Mouse (Mus musculus): ENCODE measurements at regions not wholly inside any gene's neighbourhood (a gene's known extent, or its start where the extent isn't known, plus 50 kb on each side); places are given as distances from the start of the nearest gene placed in this dataset.

DNA sequence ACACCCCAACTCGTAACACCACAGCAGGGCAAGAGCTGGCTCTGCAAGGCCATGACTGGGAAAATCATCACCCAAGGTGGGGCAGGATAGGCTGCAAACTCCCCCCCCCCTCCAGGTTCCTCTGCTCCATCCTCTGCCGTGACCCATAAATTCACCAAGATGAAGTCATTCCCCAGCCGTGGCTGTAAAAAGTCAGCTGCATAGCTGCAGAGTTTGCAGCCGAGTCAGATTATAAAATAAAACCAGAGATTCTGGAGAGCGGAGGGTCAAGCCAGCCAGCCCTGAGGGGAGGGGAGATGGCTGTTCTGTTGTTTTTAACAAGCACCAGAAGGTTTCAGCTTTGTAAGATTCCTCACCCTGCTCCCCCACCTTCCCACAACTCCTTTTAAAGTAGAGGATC is 416.7 kb upstream of the Zmiz1 start:
- no peak for DNase-seq (ENCODE audit: extremely low read depth, insufficient read length, low spot score)

DNA sequence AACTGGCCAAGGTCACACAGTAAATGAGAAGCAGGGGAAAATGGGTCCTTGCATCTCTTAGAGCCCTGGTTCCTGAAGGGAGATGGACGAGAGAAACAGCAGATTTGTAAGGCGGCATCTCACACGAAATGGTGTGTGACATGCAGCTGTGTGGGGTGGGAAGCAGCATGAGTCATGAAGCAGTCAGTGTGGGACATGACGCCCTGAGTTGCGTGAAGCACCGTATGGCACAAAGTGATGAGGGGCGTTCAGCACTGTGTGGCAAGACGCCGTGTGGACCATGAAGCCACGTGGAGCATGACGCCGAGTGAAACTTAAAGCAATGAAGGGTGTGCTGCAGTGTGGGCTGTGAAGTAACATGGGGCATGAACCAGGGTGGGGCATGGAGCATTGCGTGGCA is 414.9 kb upstream of the Zmiz1 start:
- no peak for DNase-seq (ENCODE audit: extremely low read depth, insufficient read length, low spot score)

DNA sequence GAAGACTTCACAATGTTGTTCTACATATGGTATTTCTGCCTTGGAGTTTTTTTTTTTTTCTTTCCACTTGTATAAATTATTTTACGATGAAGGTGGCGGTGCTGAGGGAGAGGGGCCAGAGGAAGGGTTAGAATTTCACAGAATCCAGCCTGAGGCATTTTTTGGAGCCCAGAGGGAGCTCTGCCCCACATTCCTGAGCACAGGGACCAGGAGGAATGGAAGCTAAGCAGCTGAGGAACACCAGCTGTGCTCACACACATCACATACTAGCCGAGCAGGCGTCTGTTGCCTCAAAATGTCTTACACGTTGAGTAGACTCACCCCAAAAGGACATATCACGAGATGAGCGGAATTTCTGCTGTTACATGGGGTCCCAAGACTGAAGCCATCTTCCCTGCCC is 414.1 kb upstream of the Zmiz1 start:
- no peak for DNase-seq (ENCODE audit: extremely low read depth, insufficient read length, low spot score)

DNA sequence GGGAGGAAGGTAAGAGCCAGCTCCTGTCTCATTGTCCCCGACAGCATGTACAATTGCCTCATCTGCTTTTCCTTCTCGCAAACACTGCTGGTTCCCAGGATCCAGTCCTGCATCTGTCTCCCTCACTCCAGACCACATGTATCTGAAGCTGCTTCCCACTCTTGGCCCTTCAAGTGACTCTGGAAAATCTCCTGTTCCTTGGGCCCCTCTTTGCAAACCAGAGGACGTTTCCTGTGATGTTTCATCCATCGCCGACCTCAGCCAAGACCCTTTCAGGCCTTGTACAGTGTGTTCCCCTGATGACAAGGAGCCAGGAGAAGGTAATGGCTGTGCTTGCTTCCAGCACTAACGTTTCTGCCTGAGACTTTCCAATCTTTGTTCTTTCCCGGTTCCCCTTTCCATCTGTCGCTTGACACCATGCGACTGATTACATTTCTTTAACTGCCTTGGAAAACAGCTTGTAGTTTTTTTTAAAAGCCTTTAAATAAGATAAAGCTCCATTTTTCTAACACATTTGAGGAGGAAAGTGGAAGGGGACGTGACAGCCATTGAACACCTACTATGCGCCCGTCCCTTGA is 408.2 kb upstream of the Zmiz1 start:
- no peak for DNase-seq (ENCODE audit: extremely low read depth, insufficient read length, low spot score)

- DNase-seq (ENCODE audit: extremely low read depth, insufficient read length, low spot score): no peak
Observed at GRCm38 (mm10) chr14:25052175-25052574, 406.8 kb upstream of the Zmiz1 start.

- no peak for DNase-seq (ENCODE audit: extremely low read depth, insufficient read length, low spot score)
Observed at GRCm38 (mm10) chr14:25059351-25059750, 399.6 kb upstream of the Zmiz1 start.

- no peak for DNase-seq (ENCODE audit: extremely low read depth, insufficient read length, low spot score)
Observed at GRCm38 (mm10) chr14:25060285-25060684, 398.7 kb upstream of the Zmiz1 start.

DNA sequence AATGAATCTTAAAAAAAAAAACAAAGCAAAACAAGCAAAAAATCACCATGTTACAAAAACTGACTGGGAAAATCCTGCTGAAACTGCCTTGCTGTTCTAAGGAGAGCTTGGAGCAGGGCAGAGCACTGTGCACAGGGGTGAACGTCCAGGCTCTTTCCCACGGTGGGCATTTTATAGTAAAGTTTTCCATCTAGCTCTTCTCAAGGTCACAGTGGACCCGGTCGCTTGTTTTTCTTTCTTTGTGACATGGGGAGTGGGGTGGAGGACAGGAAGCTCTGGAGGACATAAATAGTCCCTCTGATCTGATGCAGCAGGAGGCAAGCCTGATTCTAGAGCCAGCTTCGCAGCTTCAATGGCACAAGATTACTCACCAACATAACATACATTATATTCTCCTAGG is 395.9 kb upstream of the Zmiz1 start:
- no peak for DNase-seq (ENCODE audit: extremely low read depth, insufficient read length, low spot score)

GRCm38 (mm10) chr14:25064190-25064947 is 394.6 kb upstream of the Zmiz1 start:
- DNase-seq (ENCODE audit: extremely low read depth, insufficient read length, low spot score): no peak

DNA sequence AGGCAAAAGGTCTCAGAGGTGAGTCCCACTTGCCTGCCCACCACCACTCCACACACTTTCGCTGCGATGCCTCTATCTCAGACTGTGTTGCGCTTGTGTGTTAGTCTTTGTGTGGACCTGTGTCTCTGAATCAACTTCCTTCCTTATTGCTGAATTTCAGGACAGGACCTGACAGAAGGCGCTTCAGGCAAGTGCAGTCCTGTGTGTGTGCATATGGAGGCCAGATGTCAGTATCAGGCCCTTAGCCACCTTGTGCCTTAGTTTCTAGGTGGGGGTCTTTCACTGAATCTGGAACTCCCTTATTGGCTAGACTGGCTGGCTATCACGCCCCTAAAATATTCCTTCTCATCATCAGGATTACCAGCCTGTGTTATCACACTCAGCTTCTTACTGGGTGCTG is 391.6 kb upstream of the Zmiz1 start:
- no peak for DNase-seq (ENCODE audit: extremely low read depth, insufficient read length, low spot score)

DNA sequence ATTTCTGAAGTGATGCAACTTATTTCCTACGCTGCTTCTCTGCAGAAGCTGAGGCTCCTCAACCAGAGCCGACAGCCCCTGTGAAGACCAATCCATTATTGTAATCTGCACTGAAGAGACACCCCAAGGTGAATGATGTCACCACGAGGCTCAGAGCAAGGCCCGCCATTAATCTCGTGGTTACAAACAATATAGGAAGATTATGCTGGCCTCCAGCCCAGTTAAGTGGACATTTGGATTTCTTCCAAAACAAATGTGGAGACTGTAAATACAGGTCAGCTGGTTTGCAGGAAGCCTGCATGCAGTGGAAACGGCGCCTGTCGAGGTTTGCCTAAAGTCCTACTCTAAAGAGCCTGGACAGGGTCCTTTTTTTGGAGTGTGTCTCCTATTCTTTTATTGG is 390.6 kb upstream of the Zmiz1 start:
- DNase-seq (ENCODE audit: extremely low read depth, insufficient read length, low spot score): no peak

- no peak for DNase-seq (ENCODE audit: extremely low read depth, insufficient read length, low spot score)
Observed at GRCm38 (mm10) chr14:25073143-25073542, 385.8 kb upstream of the Zmiz1 start.

DNA sequence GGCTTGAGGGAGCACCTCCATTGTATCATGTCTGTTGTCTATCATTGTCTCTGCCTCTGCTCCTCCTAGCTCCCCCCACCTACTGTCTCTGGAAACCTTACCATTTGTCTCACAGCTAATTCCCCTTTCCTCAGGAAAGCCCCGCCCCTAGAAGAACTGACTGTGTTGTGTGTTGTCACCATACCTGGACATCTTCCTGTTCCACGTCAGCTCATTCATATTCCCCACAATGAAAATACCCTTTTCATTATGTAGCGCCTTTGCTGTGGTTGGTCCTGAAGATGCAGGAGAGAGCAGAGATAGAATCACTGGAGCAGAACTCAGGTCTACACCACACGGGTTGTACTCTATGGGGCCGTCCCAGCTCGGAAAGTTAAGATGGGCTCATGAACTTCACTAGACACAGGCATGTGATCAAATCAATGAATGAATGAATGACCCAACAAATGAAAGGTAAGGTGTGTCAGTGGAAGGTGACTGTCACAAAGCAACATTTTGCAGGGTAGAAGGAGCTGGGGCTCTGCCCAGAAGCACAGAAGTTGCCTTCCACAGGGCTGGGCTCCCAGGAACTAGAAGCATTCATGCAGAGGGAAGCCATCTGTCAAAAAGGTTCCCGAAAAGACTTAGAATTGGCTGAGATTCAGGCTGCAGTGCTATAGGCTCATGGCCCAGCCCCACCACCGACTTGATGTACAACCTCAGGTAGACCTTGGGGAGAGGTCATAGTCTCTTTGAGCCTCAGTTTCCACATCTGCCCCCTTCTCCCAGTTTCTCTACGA is 384.8 kb upstream of the Zmiz1 start:
- DNase-seq (ENCODE audit: extremely low read depth, insufficient read length, low spot score): no peak

DNA sequence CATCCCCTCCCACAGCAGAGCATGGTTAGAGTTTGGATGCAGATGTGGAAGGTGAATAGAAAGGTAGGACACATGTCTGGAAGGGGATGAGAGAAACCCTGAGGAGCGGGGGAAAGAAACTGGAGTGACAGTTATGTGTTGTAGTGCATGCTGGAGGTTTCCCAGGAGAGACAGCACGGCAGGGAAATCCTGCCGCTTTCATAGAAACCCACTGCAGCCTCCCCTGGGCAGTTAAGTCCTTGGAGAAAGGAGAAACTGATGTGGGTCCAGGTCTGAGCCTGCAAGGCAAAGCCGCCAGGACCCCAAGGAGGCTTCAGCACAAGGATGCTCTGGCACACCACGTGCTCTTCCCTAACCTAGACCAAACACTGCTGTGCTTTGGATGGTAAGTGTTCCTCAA is 384.1 kb upstream of the Zmiz1 start:
- DNase-seq (ENCODE audit: extremely low read depth, insufficient read length, low spot score): no peak

DNA sequence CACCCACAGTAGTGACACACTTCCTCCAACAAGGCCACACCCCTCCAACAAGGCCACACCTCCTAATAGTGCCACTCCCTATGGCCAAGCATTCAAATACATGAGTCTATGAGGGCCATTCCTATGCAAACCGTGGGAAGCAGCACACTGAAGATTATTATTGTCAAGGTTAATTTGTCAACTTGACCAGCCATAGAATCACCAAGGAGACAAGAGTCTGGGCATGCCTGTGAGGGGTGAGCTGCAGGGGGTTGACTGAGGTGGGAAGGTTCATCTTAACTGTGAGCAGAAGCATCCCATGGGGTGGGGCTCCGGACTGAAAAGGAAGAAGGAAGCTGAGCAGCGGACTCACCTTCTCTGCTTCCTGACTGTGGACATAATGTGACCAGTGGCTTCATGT is 378.6 kb upstream of the Zmiz1 start:
- no peak for DNase-seq (ENCODE audit: extremely low read depth, insufficient read length, low spot score)

GRCm38 (mm10) chr14:25083847-25084246 is 375.1 kb upstream of the Zmiz1 start:
- peak; percentile 30 for DNase-seq (ENCODE audit: extremely low read depth, insufficient read length, low spot score)

- DNase-seq (ENCODE audit: extremely low read depth, insufficient read length, low spot score): no peak
Observed at GRCm38 (mm10) chr14:25096786-25097185, 362.2 kb upstream of the Zmiz1 start.

- DNase-seq (ENCODE audit: extremely low read depth, insufficient read length, low spot score): no peak
Observed at GRCm38 (mm10) chr14:25105391-25105790, 353.6 kb upstream of the Zmiz1 start.

GRCm38 (mm10) chr14:25106451-25106850 is 352.5 kb upstream of the Zmiz1 start:
- DNase-seq (ENCODE audit: extremely low read depth, insufficient read length, low spot score): no peak

DNA sequence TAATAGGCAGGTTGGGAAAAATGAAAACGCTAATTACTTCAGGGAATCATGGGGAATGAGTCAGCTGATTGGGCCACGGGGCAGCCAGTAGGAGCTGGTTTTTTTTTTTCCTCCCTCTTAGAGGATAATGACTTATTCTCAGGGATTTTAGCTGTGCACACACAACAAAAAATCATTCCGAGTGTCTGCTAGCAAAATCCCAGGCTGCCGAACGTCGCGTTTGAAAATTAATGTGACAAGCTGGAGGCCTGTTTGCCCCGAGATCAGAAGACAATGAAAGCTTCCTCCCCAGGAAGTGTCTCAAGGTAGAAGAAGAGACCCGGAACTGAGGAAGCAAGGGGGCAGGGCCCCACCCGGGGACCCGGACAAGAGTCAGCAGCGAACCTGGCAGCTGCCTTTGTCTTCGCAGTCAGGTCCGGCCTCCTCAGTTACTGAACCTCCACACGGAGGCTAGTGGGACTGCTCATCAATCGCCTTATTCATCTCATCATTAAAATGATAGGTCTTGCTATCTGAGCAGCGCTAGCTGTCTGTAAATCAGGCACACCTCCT is 350.8 kb upstream of the Zmiz1 start:
- no peak for DNase-seq (ENCODE audit: extremely low read depth, insufficient read length, low spot score)

DNA sequence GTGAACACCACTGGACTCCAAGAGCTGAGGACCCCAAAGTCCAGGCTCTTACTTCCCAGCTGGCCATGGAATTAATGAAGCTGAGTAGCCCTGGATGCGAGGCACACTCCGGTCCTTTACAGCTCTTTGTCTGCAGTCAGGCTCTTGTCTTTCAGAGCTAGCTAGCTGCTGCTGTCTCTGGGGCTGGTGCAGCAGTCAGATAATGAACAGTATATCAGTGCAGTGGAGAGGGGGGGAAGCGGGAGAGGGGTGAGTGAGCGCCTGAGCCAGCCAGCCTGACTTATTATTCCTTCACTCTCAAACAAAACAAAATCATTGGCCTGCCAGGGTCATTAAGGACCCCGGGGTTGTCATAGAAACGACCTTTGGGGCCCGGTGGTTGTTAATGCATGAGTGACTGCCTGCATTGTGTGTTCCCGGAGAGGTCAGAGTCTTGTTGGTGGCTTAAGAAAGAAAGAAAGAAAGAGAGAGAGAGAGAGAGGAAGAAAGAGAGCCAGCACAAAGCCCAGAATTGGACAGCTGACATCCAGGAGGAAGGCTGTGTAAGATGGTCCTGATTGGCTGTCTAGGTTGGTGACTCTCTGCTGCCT is 350.2 kb upstream of the Zmiz1 start:
- no peak for DNase-seq (ENCODE audit: extremely low read depth, insufficient read length, low spot score)

Data from 3134 (cell line).